Mouse (Mus musculus) G1E (cell line): ENCODE data around the gene Rasl11b.

Source experiments
- CTCF ChIP-seq: IDR thresholded peaks from 2 replicates; pipeline ENCODE4 v1.5.1; 2012; ENCODE audit warnings: low read depth, low read length, inconsistent platforms, mixed read lengths
- GATA1 ChIP-seq: IDR thresholded peaks from 2 replicates; pipeline ENCODE4 v1.6.1; 2012; ENCODE audit warnings: borderline replicate concordance, low read length, inconsistent platforms, mixed read lengths
- GATA2 ChIP-seq: IDR thresholded peaks from 2 replicates; pipeline ENCODE4 v1.6.1; 2012; ENCODE audit warnings: low read depth, low read length, inconsistent platforms, borderline replicate concordance
- POLR2AphosphoS5 ChIP-seq: IDR thresholded peaks from 2 replicates; pipeline ENCODE4 v1.6.1; 2012; ENCODE audit warnings: low read depth, low read length, inconsistent platforms; ENCODE audit not compliant: insufficient replicate concordance
- TAL1 ChIP-seq: conservative IDR thresholded peaks from 2 replicates; pipeline ENCODE4 v1.6.1; 2012; ENCODE audit warnings: low read depth, low read length, inconsistent platforms, mixed read lengths

DNA sequence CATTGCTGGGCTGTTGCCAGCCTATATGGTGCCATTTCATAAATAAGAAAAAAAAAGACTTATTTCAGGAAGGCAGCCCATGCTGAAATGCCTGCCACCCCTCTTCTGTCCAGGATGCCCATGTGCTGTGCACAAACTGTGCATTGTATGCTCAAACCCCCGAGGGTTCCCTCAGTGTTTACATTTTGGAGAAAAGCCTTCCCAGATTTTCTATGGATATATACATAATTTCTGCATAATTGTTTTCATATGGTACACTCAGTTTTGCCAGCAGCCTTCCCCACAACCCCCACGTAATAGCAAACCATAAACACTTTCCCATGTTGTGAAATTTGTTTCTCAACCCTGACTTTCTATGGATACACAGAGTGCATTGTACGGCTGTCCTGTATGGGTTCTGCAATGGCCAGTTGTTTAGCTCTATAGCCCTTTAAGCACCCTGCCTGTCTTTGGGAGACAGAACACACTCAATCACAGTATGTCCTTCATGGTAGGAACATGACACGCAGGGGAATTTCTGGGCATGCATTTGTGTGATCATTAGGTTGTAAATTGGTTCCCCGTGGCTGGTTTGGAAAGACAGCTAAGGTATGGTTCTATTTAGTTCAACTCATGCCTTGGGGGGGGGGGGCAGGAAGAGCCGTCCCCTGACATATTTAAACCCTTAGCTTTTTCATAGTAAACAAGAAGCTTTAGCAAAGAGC lies 36.0 kb upstream of the Rasl11b start:
- TF ChIP-seq CTCF (no peak), POLR2AphosphoS5 (no peak), GATA1 (no peak), TAL1 (no peak), GATA2 (no peak)
